Comparison of ENCODE assay signal across 19 mouse cellular contexts in genomic region chr11:54871831-54872537, GRCm38 (mm10). TPM values are rescaled to one million over a fixed set of nuclear protein-coding genes. Genes with fewer than 3 reads are reported as not detected.
DNase-seq lines count a peak whose midpoint lies in the region; ATAC-seq and TF ChIP-seq lines count a peak whose summit lies in the region.
"Had no signal": no experiment of that assay in that cellular context is flagged by ENCODE, and none has a peak within 500 bp of the region (broad histone marks: within the 10 kb centered on the region; RNA-seq: fewer than 3 reads in every experiment).

No protein-coding gene starts in this region.

- 0 out of 2 replicates have a peak, but pooled peaks cover 2% of the 10 kb centered on the region for H3K4me1 ChIP-seq in stomach, postnatal 0 days (replicated peaks; ENCODE audit: control insufficient read depth, insufficient read depth)

- no peak overlapping the region for H3K4me3 ChIP-seq in gastrocnemius, adult 2 months
- H3K4me3 ChIP-seq in left cerebral cortex, adult 2 months, result no peak overlapping the region
- no peak overlapping the region for H3K4me3 ChIP-seq in stomach, postnatal 0 days (ENCODE audit: low read depth, low read length)
- H3K4me3 ChIP-seq: limb, embryonic 15.5 days; midbrain, embryonic 13.5 days had no signal

- 75% methylated on average over 7 of the region's 7 CpGs for WGBS in stomach, postnatal 0 days

- no peak overlapping the region for H3K4me2 ChIP-seq in stomach, postnatal 0 days (replicated peaks; ENCODE audit: low read depth)
- H3K4me2 ChIP-seq: limb, embryonic 15.5 days; midbrain, embryonic 13.5 days had no signal

- no peaks in the 10 kb centered on the region for H3K27me3 ChIP-seq in stomach, postnatal 0 days (ENCODE audit: control insufficient read depth, insufficient read depth, low read length)
- H3K27me3 ChIP-seq: limb, embryonic 15.5 days; midbrain, embryonic 13.5 days had no signal

- H3K27ac ChIP-seq in gastrocnemius, adult 2 months, result peak overlapping the region; percentile 0; the same call in 1 of the 2 replicates
- H3K27ac ChIP-seq in left cerebral cortex, adult 2 months, result peak overlapping the region; percentile 8; the same call in 1 of the 2 replicates
- H3K27ac ChIP-seq in stomach, postnatal 0 days (replicated peaks), result no peak overlapping the region
- H3K27ac ChIP-seq: limb, embryonic 15.5 days; macrophage; midbrain, embryonic 13.5 days had no signal

- H3K9ac ChIP-seq in stomach, postnatal 0 days (ENCODE audit: low read length), result no peak overlapping the region
- H3K9ac ChIP-seq: limb, embryonic 15.5 days; midbrain, embryonic 13.5 days had no signal

- TF ChIP-seq EP300 in stomach, postnatal 0 days (optimal IDR thresholded peaks at IDR 0.05), result no peak

- intact Hi-C loops in gastrocnemius, adult 2 months (cut with DNase I), result loop anchor here (10.0 kb wide), 1 partner anchor 203 kb away; the partner anchor contains the start of gene Ccdc69
- intact Hi-C loops in left cerebral cortex, adult 2 months (cut with DNase I), result no loop called here
- intact Hi-C loops in left cerebral cortex, postnatal 36 days (cut with DNase I), result no loop called here

- no peak for ATAC-seq in stomach, postnatal 0 days (ENCODE audit: low FRiP score, low TSS enrichment)
- ATAC-seq: forebrain, embryonic 14.5 days; midbrain, embryonic 13.5 days had no signal

- H3K9me3 ChIP-seq in stomach, postnatal 0 days (ENCODE audit: control insufficient read depth, low read length), result no peaks in the 10 kb centered on the region
- H3K9me3 ChIP-seq: limb, embryonic 15.5 days; midbrain, embryonic 13.5 days had no signal

- peak; percentile 37 for DNase-seq in gastrocnemius, adult 2 months
- no peak for DNase-seq in gastrocnemius, postnatal 4 days (ENCODE audit: low spot score in 2 of 2)
- no peak for DNase-seq in left cerebral cortex, adult 2 months (ENCODE audit: extremely low spot score in 1 of 2, low spot score in 2 of 2)
- no peak for DNase-seq in left cerebral cortex, postnatal 36 days (ENCODE audit: low spot score in 2 of 2)
- DNase-seq in adrenal gland, adult (ENCODE audit: inconsistent age in 2 of 2, low spot score in 1 of 2), result peak; percentile 51 to 88
- DNase-seq in adrenal gland, postnatal 36 days, result peak; percentile 55 to 65
- no peak for DNase-seq in stomach, postnatal 0 days (ENCODE audit: low spot score)
- DNase-seq in kidney, postnatal 36 days, result no peak
- DNase-seq: cerebellum, adult 2 months; embryo, embryonic 11 days; heart, postnatal 10 days; kidney, adult 8-10 months; lung, adult 2 months; right cerebral cortex, postnatal 4 days; thymus, postnatal 25 days had no signal

- no peak for TF ChIP-seq CTCF in gastrocnemius, adult 2 months (IDR thresholded peaks at IDR 0.05)
- TF ChIP-seq CTCF in left cerebral cortex, adult 2 months (IDR thresholded peaks at IDR 0.05), result no peak
- no peak for TF ChIP-seq CTCF in stomach, postnatal 0 days (IDR thresholded peaks at IDR 0.05; ENCODE audit: low read depth)

- peaks cover 13% of the 10 kb centered on the region for H3K36me3 ChIP-seq in stomach, postnatal 0 days (ENCODE audit: control insufficient read depth, insufficient read depth, low read length)

RNA-seq across cellular contexts. Expression of gene Hint1, which starts 5.8 kb away (rescaled TPM):
- total RNA-seq in gastrocnemius, adult 2 months (2021), result 100 to 1,000 TPM; 186 to 220 TPM
- 100 to 1,000 TPM; 291 TPM for total RNA-seq in gastrocnemius, postnatal 4 days (2021)
- total RNA-seq in left cerebral cortex, adult 2 months (2021), result 100 to 1,000 TPM; 234 to 245 TPM
- total RNA-seq in left cerebral cortex, postnatal 36 days (2021), result 100 to 1,000 TPM; 231 to 246 TPM
- 100 to 1,000 TPM; 331 to 395 TPM for total RNA-seq in adrenal gland, postnatal 36 days (2021)
- polyA plus RNA-seq in stomach, postnatal 0 days (2015; fragmentation: Nextera tagmentation; extraction: Ambion mirVana), result 745 and 824 TPM in 2 replicates

RNA-seq across cellular contexts. Expression of gene Lyrm7, which starts 11.3 kb away (rescaled TPM):
- total RNA-seq in gastrocnemius, adult 2 months (2021), result 10 to 100 TPM; 18.7 to 30.6 TPM
- total RNA-seq in gastrocnemius, postnatal 4 days (2021), result 10 to 100 TPM; 12.2 to 18.9 TPM
- total RNA-seq in left cerebral cortex, adult 2 months (2021), result 10 to 100 TPM; 25.8 to 27.2 TPM
- total RNA-seq in left cerebral cortex, postnatal 36 days (2021), result 10 to 100 TPM; 29.0 to 32.0 TPM
- 10 to 100 TPM; 10.8 to 11.6 TPM for total RNA-seq in adrenal gland, postnatal 36 days (2021)
- polyA plus RNA-seq in stomach, postnatal 0 days (2015; fragmentation: Nextera tagmentation; extraction: Ambion mirVana), result 4.5 and 4.8 TPM in 2 replicates

RNA-seq across cellular contexts. Expression of gene Gpx3, which starts 30.3 kb away (rescaled TPM):
- 100 to 1,000 TPM in 1 of 2 experiments, 10 to 100 TPM in 1; 46.5 to 139 TPM for total RNA-seq in gastrocnemius, adult 2 months (2021)
- 10 to 100 TPM; 26.2 to 33.7 TPM for total RNA-seq in gastrocnemius, postnatal 4 days (2021)
- 10 to 100 TPM in 1 of 2 experiments, 1 to 10 TPM in 1; 6.2 to 10.2 TPM for total RNA-seq in left cerebral cortex, adult 2 months (2021)
- 1 to 10 TPM; 7.9 to 8.9 TPM for total RNA-seq in left cerebral cortex, postnatal 36 days (2021)
- 100 to 1,000 TPM; 262 to 383 TPM for total RNA-seq in adrenal gland, postnatal 36 days (2021)
- 185 and 206 TPM in 2 replicates for polyA plus RNA-seq in stomach, postnatal 0 days (2015; fragmentation: Nextera tagmentation; extraction: Ambion mirVana)

Comparison
In these comparisons a context has a peak if more than half of its experiments do, and no peak if none do; other contexts are left out.
1. DNase-seq: peak in gastrocnemius, adult 2 months (single experiment), adrenal gland, adult (2 of 2) and adrenal gland, postnatal 36 days (2 of 2); none in gastrocnemius, postnatal 4 days (0 of 2), left cerebral cortex, adult 2 months (0 of 2), left cerebral cortex, postnatal 36 days (0 of 2), stomach, postnatal 0 days (single experiment) and kidney, postnatal 36 days (0 of 2).